Mouse (Mus musculus): ENCODE measurements around the gene Olfr1392. TPM values are rescaled to one million over a fixed set of nuclear protein-coding genes. Genes with fewer than 3 reads are reported as not detected.
"Not testable (repeated sequence)": the region's sequence is repeated elsewhere in the genome, so short reads cannot be mapped to it uniquely, and the experiment has no call there.

The Olfr1392 gene
- polyA plus RNA-seq, 1 experiment = 0.11 TPM

GRCm38 (mm10) chr11:49304441-49304840 lies 19.4 kb downstream of the Olfr1392 start, which contains the start of gene Olfr10:
Gene Olfr10 (plus strand): TSS chr11:49304741.
- TF ChIP-seq CTCF (IDR thresholded peaks at IDR 0.05; ENCODE audit: extremely low read depth, insufficient read length, insufficient replicate concordance, low read depth, low read length) (no peak), POLR2A (IDR thresholded peaks at IDR 0.05; ENCODE audit: low read depth, low read length) (no peak)
- Histone ChIP-seq H3K36me3 (ENCODE audit: control insufficient read depth, insufficient read depth, low read length) (no peaks in the 10 kb centered on the region), H3K4me1 (ENCODE audit: control insufficient read depth, insufficient read depth, insufficient read length, low read length) (no peaks in the 10 kb centered on the region), H3K27me3 (ENCODE audit: control insufficient read depth, insufficient read depth, low read length) (no peaks in the 10 kb centered on the region), H3K4me3 (ENCODE audit: low read depth, low read length) (no peak within 1 kb of the TSS), H3K27ac (ENCODE audit: insufficient read depth, low read depth, low read length) (no peak within 1 kb of the TSS)

DNA sequence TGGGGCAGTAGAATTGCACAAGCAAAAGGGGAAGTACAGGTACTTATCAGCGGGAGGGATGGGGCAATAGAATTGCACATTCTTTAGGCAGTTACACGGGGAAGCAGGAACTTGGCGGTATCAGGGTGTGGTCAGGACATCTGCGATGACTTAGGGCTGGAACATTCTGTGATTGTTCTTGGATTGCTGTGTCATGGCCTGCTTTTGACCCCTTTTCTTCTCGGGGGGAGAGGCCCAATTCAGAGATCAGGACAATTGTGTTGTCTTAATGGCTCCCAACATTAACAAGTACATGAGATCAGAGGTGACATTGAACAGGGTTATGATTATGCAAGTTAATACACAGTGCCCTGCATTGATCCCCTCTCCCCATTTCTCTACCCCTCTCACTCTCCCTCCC lies 23.5 kb downstream of the Olfr1392 start:
- 43% methylated on average over 5 of the region's 5 CpGs for WGBS
- not testable (repeated sequence) for H3K36me3 ChIP-seq (ENCODE audit: control insufficient read depth, insufficient read depth, low read length); H3K4me1 ChIP-seq (ENCODE audit: control insufficient read depth, insufficient read depth, insufficient read length, low read length); H3K27me3 ChIP-seq (ENCODE audit: control insufficient read depth, insufficient read depth, low read length); H3K27ac ChIP-seq (ENCODE audit: insufficient read depth, low read depth, low read length); H3K4me3 ChIP-seq (ENCODE audit: low read depth, low read length)

DNA sequence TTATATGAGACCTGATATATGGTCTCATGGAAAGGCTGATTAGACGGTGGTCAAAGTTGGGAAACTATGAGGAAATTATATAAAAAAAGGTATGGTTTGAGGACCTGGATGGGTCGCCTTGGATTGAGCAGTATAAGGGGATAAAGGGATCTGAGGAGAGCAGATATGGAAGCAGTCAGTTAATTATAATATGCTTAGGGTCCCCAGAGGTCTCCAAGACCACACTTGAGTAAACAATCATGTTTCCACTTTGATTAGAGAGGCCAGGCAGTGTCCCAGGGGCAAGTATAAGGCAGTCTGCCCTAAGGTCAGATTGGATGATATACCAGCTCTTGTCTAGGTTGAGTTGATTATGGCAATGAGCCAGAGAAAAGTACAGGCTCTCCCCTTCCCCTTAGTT lies 37.4 kb downstream of the Olfr1392 start, which contains the start of gene Olfr1391:
Gene Olfr1391, plus strand, starts transcription at position 301 of the 400 bp plus-strand sequence.
- TF ChIP-seq CTCF (IDR thresholded peaks at IDR 0.05; ENCODE audit: extremely low read depth, insufficient read length, insufficient replicate concordance, low read depth, low read length) (no peak), POLR2A (IDR thresholded peaks at IDR 0.05; ENCODE audit: low read depth, low read length) (no peak)

GRCm38 (mm10) chr11:49326726-49327125 lies 41.6 kb downstream of the Olfr1392 start:
- Histone ChIP-seq H3K4me1 (ENCODE audit: control insufficient read depth, insufficient read depth, insufficient read length, low read length) (no peaks in the 10 kb centered on the region), H3K27me3 (ENCODE audit: control insufficient read depth, insufficient read depth, low read length) (no peaks in the 10 kb centered on the region), H3K36me3 (ENCODE audit: control insufficient read depth, insufficient read depth, low read length) (no peaks in the 10 kb centered on the region), H3K27ac (ENCODE audit: insufficient read depth, low read depth, low read length) (no peak overlapping the region), H3K4me3 (ENCODE audit: low read depth, low read length) (no peak overlapping the region)
- 78% methylated on average over 3 of the region's 3 CpGs for WGBS
- no peak for TF ChIP-seq CTCF (IDR thresholded peaks at IDR 0.05; ENCODE audit: extremely low read depth, insufficient read length, insufficient replicate concordance, low read depth, low read length)
- no peak for TF ChIP-seq POLR2A (IDR thresholded peaks at IDR 0.05; ENCODE audit: low read depth, low read length)

More for the DNA sequence above, 37.4 kb downstream of the Olfr1392 start, which contains the start of gene Olfr1391:
- WGBS = 59% methylated on average over 2 of the region's 2 CpGs
- no peaks in the 10 kb centered on the region for H3K4me1 ChIP-seq (ENCODE audit: control insufficient read depth, insufficient read depth, insufficient read length, low read length)
- no peaks in the 10 kb centered on the region for H3K27me3 ChIP-seq (ENCODE audit: control insufficient read depth, insufficient read depth, low read length)
- H3K27ac ChIP-seq (ENCODE audit: insufficient read depth, low read depth, low read length) = no peak within 1 kb of the TSS
- no peaks in the 10 kb centered on the region for H3K36me3 ChIP-seq (ENCODE audit: control insufficient read depth, insufficient read depth, low read length)
- no peak within 1 kb of the TSS for H3K4me3 ChIP-seq (ENCODE audit: low read depth, low read length)

DNA sequence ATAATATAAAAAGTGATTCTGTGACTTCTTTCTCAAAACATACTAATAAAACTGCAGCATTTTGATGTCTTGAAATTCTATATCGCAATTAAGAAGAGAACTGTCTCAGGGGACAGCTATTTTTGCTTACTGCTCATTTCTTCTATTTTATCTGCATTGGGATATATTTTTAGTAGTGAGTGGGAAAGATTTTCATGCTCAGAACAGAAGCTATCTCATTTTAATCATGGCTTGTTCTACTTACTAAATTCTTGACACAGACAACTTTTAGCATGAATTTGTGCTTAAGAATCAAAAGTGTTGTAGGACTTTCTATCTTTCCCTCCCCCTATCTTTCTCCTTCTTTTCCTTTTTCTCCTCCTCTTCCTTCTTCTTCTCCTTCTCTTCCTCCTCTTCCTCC lies 44.6 kb downstream of the Olfr1392 start:
- H3K36me3 ChIP-seq (ENCODE audit: control insufficient read depth, insufficient read depth, low read length) = no peaks in the 10 kb centered on the region
- no peaks in the 10 kb centered on the region for H3K27me3 ChIP-seq (ENCODE audit: control insufficient read depth, insufficient read depth, low read length)
- TF ChIP-seq CTCF (IDR thresholded peaks at IDR 0.05; ENCODE audit: extremely low read depth, insufficient read length, insufficient replicate concordance, low read depth, low read length) (no peak), POLR2A (IDR thresholded peaks at IDR 0.05; ENCODE audit: low read depth, low read length) (no peak)
- no peak overlapping the region for H3K27ac ChIP-seq (ENCODE audit: insufficient read depth, low read depth, low read length)
- no peak overlapping the region for H3K4me3 ChIP-seq (ENCODE audit: low read depth, low read length)
- WGBS = 55% methylated on average over 1 of the region's 1 CpGs
- no peaks in the 10 kb centered on the region for H3K4me1 ChIP-seq (ENCODE audit: control insufficient read depth, insufficient read depth, insufficient read length, low read length)

DNA sequence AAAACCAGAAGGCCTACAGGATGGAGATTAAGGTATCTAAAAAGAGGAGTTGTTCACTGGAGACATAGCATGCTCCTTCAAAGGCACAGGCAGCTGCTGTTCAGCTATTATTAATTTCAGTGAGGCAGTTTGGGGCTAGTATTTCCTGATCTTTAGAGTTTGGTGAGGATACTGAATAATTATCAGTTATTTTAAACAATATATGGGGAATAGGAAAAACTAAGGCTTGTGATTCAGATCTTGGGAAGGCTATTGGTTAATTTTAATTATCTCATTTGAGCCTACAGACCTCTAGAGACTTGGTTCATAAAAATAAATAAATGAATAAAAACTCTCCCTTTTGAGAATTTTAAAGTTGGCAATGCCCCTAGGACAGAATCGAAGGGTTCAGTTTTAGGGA lies 49.8 kb downstream of the Olfr1392 start, which contains the start of gene Olfr1390:
Gene Olfr1390, plus strand, starts transcription at position 301 of the 400 bp plus-strand sequence.
- no peaks in the 10 kb centered on the region for H3K4me1 ChIP-seq (ENCODE audit: control insufficient read depth, insufficient read depth, insufficient read length, low read length)
- H3K36me3 ChIP-seq (ENCODE audit: control insufficient read depth, insufficient read depth, low read length) = no peaks in the 10 kb centered on the region
- H3K27ac ChIP-seq (ENCODE audit: insufficient read depth, low read depth, low read length) = no peak within 1 kb of the TSS
- WGBS = 82% methylated on average over 1 of the region's 1 CpGs
- TF ChIP-seq CTCF (IDR thresholded peaks at IDR 0.05; ENCODE audit: extremely low read depth, insufficient read length, insufficient replicate concordance, low read depth, low read length) (no peak), POLR2A (IDR thresholded peaks at IDR 0.05; ENCODE audit: low read depth, low read length) (no peak)
- H3K27me3 ChIP-seq (ENCODE audit: control insufficient read depth, insufficient read depth, low read length) = no peaks in the 10 kb centered on the region
- H3K4me3 ChIP-seq (ENCODE audit: low read depth, low read length) = no peak within 1 kb of the TSS

GRCm38 (mm10) chr11:49337150-49337832 lies 52.2 kb downstream of the Olfr1392 start:
- H3K36me3 ChIP-seq (ENCODE audit: control insufficient read depth, insufficient read depth, low read length) = no peaks in the 10 kb centered on the region
- WGBS = 57% methylated on average over 4 of the region's 4 CpGs
- no peaks in the 10 kb centered on the region for H3K4me1 ChIP-seq (ENCODE audit: control insufficient read depth, insufficient read depth, insufficient read length, low read length)
- TF ChIP-seq CTCF (IDR thresholded peaks at IDR 0.05; ENCODE audit: extremely low read depth, insufficient read length, insufficient replicate concordance, low read depth, low read length) (no peak), POLR2A (IDR thresholded peaks at IDR 0.05; ENCODE audit: low read depth, low read length) (no peak)
- no peak overlapping the region for H3K4me3 ChIP-seq (ENCODE audit: low read depth, low read length)
- no peaks in the 10 kb centered on the region for H3K27me3 ChIP-seq (ENCODE audit: control insufficient read depth, insufficient read depth, low read length)
- no peak overlapping the region for H3K27ac ChIP-seq (ENCODE audit: insufficient read depth, low read depth, low read length)

Other genes starting within 250 kb of the Olfr1392 start
- 0.48 and 0.85 TPM in 2 replicates for gene 9930111J21Rik2, start 234.0 kb upstream of the Olfr1392 start, polyA plus RNA-seq (2012; rRNA removed)
- gene Tgtp2, start 221.1 kb upstream of the Olfr1392 start, polyA plus RNA-seq (2012; rRNA removed) = 0.72 and 1.8 TPM in 2 replicates
- 2.7 and 8.7 TPM in 2 replicates for gene Ifi47, start 208.7 kb upstream of the Olfr1392 start, polyA plus RNA-seq (2012; rRNA removed)
- gene Olfr1396, start 170.4 kb upstream of the Olfr1392 start, polyA plus RNA-seq (2012; rRNA removed) = 0.13 TPM in 1 of 2 replicates, not detected in the other
- gene Olfr1395, start 143.0 kb upstream of the Olfr1392 start, polyA plus RNA-seq (2012; rRNA removed) = not detected in 2 replicates
- not detected in 2 replicates for gene Olfr1394, start 130.9 kb upstream of the Olfr1392 start, polyA plus RNA-seq (2012; rRNA removed)
- gene Btnl9, start 98.1 kb upstream of the Olfr1392 start, polyA plus RNA-seq (2012; rRNA removed) = 0.53 and 1.2 TPM in 2 replicates
- gene Zfp62, start 82.0 kb upstream of the Olfr1392 start, polyA plus RNA-seq (2012; rRNA removed) = 0.38 and 0.42 TPM in 2 replicates
- gene Mgat1, start 41.1 kb upstream of the Olfr1392 start, polyA plus RNA-seq (2012; rRNA removed) = 97.4 and 231 TPM in 2 replicates
- gene Olfr1393, start 7.0 kb upstream of the Olfr1392 start, polyA plus RNA-seq (2012; rRNA removed) = 0.10 and 0.42 TPM in 2 replicates
- gene Olfr10, start 19.5 kb downstream of the Olfr1392 start, polyA plus RNA-seq (2012; rRNA removed) = not detected in 2 replicates
- not detected in 2 replicates for gene Olfr1391, start 37.5 kb downstream of the Olfr1392 start, polyA plus RNA-seq (2012; rRNA removed)
- gene Olfr1390, start 49.9 kb downstream of the Olfr1392 start, polyA plus RNA-seq (2012; rRNA removed) = not detected in 2 replicates
- gene Olfr1389, start 137.8 kb downstream of the Olfr1392 start, polyA plus RNA-seq (2012; rRNA removed) = not detected in 2 replicates
- gene Olfr1388, start 151.3 kb downstream of the Olfr1392 start, polyA plus RNA-seq (2012; rRNA removed) = 0.19 and 0.27 TPM in 2 replicates
- gene Olfr1387, start 170.1 kb downstream of the Olfr1392 start, polyA plus RNA-seq (2012; rRNA removed) = not detected in 2 replicates
- not detected in 2 replicates for gene Olfr1386, start 179.8 kb downstream of the Olfr1392 start, polyA plus RNA-seq (2012; rRNA removed)
- not detected in 2 replicates for gene Olfr1385, start 203.8 kb downstream of the Olfr1392 start, polyA plus RNA-seq (2012; rRNA removed)
- not detected in 2 replicates for gene Olfr1384, start 221.4 kb downstream of the Olfr1392 start, polyA plus RNA-seq (2012; rRNA removed)
- gene Olfr1383, start 234.4 kb downstream of the Olfr1392 start, polyA plus RNA-seq (2012; rRNA removed) = not detected in 2 replicates
- not detected in 2 replicates for gene Olfr1382, start 243.0 kb downstream of the Olfr1392 start, polyA plus RNA-seq (2012; rRNA removed)

All from small intestine, adult 2 months (tissue).